Mouse (Mus musculus): ENCODE measurements around the gene Inha.
A peak's percentile ranks its signal among the peaks of the same experiment; 100 is the strongest.

The Inha gene

DNA sequence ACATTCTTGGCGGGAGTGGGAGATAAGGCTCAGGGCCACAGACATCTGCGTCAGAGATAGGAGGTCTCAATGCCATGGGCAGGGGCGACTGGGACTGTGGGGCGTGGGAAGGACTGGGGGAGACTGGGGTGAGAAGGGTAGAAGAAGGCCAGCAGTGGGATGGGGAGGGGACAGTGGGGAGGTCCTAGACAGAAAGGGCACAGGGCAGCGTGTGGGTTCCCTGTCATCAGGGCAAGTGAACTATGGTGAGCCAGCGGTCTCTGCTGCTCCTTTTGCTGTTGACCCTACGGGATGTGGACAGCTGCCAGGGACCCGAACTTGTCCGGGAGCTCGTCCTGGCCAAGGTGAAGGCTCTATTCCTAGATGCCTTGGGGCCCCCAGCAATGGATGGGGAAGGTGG lies at the start of gene Inha:
Inha (plus strand) TSS at position 72 of the 400 bp plus-strand sequence.
- no peak for DNase-seq (ENCODE audit: low read depth in 2 of 2, low spot score in 2 of 2)

DNA sequence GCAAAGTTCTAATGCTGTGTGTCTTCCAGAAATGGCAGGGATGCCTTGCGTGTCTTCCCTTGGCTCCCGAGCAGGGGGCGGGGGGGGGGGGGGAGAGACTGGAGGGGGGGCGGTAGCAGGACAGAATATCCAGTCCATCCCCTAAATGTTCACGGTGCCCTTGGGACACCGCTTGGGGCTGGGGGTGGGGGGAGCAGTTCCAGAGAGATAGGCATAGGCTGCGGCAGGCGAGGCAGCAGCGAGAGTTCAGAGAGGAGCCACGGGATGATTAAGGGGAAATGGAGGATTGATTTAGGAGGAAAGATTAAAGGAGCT lies 49.2 kb upstream of the Inha start:
- no peak for DNase-seq (ENCODE audit: low read depth in 2 of 2, low spot score in 2 of 2)

DNA sequence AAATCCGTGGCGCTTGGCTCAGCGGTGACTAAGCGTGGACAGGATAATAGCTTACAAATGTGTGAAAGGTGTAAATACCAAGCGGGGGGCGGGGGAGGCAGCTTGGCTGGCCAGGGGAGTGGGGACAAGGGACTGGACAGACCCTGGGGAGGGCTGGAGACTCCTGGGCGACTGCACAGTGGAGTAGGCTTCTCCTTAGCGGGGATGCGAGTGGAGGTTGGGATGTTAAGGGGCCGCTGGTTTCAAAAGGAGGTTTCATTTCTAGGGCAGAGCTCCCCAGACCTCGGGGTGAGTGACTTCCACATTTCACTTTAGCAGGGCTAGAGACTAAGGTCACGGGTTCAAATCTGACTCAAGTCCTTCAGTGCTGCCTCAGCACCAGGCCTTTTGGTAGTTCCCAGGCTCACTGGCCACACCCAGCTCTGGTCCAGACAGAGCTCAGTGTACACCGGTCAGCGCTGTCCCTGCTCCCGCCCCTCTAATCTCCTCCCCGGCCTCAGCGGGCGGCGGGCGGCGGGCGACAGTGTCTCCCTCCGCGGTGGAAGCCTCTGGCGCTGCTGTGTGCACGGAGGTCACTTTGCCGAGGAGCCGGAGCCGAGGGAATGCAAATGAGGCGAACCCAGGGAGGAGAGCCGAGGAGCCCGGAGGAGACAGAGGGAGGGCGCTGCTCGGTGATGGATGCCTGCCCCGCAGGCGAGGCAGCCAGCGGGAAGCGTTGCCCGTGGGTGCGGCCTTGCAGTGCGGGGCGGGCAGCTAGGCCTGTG lies 48.7 kb upstream of the Inha start:
- DNase-seq (ENCODE audit: low read depth in 2 of 2, low spot score in 2 of 2): no peak

DNA sequence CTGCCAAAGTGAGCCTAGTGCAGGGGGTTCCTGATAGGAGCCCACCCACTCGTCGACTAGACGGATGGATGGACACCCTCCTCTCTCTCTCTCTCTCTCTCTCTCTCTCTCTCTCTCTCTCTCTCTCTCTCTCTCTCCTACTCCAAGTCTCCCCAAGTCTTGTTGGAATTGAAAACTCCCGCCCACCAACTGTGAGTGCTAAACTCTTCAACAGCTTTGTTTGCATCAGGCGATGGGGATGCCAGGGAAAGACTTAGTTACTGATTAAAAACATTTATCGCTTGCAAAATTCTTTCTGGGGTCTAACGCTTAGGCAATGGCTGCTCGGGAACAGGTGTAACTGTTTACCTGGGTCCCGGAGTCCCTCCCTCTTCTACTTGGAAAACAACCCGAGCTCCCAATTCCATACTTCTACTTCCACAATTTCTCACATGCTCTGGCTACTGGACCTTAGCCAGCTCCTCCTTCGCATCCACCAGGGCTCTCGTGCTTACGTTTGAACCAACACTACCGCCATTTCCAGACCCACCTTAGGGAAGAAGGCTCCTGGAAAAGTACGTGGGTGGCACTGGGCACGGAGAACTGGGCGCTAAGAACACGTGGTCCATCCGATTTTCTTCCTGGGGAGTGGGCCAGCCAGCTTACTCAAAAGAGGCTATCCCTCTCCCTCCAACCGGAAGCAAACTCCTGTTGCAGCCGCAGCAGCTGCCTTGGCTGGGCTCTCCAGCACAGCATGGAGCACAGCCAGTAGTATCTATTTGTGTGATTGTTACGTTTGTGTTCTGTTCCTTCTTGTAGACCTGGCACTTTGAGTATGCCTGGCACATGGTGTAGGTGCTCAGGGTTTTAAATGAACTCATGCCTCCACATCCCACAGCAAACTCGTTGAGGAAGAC lies 47.8 kb upstream of the Inha start:
- no peak for DNase-seq (ENCODE audit: low read depth in 2 of 2, low spot score in 2 of 2)

DNA sequence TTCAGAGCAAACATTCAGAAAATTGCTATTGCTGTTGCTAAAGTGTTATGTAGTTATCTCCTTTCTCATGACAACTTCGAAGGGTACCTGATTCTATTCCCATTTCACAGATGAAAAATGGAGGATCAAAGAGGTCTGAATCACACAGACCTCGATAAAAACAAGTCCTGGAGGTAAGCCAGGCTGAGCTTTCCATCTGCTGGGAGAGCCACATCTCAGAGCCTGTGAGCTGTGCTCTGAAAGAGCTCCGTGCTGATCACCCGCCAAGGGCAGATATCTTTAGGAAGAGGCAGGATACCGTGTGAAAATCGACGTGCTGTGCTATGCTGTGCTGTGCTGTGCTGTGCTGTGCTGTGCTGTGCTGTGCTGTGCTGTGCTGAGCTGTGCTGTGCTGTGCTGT lies 46.6 kb upstream of the Inha start:
- DNase-seq (ENCODE audit: low read depth in 2 of 2, low spot score in 2 of 2): no peak

DNA sequence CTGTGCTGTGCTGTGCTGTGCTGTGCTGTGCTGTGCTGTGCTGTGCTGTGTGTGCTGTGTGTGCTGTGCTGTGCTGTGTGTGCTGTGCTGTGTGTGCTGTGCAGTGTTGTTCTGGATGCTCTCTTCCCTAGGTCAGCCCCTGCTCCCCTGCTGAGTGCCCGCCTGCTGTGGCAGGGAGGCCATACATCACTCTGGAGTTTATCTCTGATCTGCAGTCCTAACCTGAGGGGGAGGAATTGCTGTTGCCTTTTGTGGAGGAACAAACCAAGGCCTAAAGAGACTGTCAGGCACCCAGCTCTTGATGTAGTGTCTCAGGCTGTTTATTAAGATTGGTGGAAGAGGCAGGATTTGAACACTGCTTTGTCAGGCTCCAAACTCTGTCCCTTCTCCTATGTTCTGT lies 44.2 kb upstream of the Inha start:
- DNase-seq (ENCODE audit: low read depth in 2 of 2, low spot score in 2 of 2): no peak

DNA sequence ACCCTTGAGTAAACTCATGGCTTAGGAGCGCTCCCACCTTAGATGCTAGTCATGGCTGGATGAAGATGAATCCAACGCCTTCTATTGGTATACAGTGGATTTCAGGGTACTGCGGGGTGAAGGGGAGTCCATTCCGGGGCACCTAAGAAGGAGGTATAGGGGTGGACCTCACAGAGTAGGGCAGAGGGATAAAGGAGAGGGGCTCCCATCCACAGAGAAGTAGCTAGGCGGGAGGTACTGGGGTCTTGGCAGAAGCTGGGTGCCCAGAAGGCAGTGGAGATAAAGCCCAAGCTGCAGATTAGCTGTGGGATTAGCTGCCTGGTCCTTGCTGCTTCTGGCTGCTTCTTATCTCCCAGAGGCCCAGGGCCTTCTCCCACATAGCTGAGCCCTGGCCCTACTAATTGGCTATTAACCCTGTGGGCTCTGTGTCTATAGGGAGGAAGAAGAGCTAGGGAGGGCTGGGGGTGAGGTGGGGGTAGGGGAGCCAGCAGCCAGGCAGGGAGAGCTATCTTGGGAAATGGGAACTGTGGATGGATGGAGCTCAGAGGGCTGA lies 43.1 kb upstream of the Inha start:
- DNase-seq (ENCODE audit: low read depth in 2 of 2, low spot score in 2 of 2): no peak

DNA sequence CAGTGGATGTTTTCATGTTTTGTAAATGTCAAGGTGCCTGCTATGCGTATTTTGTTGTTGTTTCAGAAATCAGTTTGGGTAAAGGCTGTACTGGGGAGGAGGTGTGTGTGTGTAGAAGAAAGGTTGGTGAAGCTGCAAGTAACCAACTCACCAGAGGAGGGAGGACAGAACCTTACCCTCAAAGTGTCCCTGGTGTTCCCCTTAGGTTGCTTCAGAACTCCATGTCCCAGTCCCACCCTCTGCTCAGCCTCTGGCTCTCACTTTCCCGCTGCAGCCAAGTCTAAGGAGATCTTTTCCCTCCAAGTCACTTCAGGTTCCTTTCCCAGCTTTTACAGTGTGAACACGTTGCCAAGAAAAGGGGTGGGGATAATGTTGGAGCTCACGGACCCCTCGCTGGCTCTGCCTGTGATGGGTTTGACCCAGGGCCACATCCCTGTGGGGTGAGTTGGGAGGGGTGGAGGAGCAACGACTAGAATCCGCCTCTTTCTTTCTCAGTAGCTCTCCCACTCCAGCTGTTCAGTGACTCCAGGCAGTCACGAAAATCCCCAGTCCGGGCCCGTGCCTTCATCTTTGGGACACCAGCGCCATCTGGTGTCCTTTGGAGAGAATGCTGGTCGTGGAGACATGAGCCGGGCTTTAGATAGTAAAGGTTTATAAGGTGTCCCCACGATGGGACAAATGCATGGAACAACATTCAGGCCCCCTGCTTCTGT lies 39.5 kb upstream of the Inha start:
- peak; percentile 58 to 62 for DNase-seq (ENCODE audit: low read depth in 2 of 2, low spot score in 2 of 2)

DNA sequence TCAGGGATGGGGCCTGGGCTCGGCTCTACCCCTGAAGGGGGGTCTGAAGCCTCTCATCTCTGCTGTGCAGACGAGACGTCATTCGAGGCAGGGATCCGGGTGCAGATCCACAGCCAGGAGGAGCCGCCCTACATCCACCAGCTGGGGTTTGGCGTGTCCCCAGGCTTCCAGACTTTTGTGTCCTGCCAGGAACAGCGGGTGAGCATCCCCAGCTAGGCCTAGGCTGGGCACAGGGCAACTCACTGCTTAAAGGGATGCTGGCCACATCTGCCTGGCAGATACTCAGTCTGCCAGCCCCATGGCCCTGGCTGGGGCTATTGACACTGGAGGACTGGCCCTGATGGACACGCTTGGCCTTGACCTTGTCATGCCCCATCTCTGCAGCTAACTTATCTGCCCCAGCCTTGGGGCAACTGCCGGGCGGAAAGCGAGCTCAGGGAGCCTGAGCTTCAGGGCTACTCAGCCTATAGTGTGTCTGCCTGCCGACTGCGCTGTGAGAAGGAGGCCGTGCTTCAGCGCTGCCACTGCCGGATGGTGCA lies 37.5 kb upstream of the Inha start:
- no peak for DNase-seq (ENCODE audit: low read depth in 2 of 2, low spot score in 2 of 2)

DNA sequence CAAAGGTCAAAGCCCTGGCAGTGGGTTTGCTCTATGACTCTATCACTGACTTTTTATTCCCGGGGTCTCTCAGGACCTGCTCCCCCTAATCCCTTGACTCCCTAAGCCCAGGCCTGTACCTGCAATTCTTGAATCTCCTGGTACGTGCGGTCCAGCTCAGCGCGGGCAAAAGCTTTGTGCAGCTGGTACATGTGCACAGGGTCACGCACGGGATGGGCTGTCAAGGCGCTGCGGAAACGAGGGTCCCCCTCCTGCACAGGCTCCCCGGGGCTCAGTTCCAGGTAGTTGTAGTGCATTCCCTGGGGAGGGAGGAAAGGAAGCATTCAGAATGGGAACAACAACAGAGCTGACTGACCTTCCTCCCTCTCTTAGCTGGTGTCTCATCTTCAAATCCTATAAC lies 30.4 kb upstream of the Inha start:
- DNase-seq (ENCODE audit: low read depth in 2 of 2, low spot score in 2 of 2): no peak

DNA sequence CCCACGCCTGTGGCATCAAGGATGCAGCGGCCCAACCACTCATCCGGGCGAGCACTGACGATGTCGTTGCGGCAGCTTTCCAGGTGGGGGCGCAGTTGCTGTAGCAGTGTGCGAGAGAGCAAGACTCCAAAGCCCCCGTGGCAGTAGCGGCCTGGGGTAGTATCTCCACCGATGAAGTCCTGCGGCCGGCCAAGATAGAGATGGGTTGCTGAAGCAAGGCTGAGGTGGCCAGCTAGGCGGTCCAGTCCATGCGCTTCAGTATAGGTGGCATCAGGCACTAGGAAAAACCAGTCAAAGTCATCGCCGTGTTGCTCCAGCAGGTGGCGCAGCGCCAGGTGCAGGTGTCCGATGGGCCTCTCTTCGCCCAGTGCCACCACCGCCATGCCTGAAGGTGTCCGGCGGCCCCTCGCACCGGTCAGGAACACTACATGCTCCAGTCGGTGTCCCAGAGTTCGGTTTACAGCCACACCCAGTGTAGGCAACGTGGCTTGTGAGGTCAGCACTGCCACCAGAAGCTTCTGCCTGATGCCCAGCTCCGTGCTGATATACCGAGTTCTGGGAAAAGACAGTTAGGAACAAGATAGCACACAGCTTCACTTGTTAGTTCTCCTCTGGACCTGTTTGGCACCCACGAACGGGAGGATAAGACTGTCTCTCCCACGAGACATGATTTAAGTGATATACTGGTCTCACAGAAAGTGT lies 29.5 kb upstream of the Inha start:
- peak; percentile 75 to 80 for DNase-seq (ENCODE audit: low read depth in 2 of 2, low spot score in 2 of 2)

DNA sequence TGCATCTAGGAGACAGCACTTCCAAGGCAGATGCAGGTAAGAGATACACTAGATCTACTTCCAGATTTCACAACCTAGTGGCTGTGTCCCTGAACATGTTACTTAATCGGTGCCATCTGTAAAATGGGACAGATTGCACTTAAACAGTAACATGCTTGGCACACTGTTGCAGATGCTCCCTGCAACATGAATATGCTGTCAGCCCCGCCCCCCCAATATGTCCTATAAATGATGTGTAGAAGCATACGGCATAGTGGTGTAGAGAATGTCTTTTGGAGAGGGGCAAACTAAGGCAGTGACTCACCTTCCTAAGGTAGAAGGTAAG lies 28.9 kb upstream of the Inha start:
- DNase-seq (ENCODE audit: low read depth in 2 of 2, low spot score in 2 of 2): no peak

DNA sequence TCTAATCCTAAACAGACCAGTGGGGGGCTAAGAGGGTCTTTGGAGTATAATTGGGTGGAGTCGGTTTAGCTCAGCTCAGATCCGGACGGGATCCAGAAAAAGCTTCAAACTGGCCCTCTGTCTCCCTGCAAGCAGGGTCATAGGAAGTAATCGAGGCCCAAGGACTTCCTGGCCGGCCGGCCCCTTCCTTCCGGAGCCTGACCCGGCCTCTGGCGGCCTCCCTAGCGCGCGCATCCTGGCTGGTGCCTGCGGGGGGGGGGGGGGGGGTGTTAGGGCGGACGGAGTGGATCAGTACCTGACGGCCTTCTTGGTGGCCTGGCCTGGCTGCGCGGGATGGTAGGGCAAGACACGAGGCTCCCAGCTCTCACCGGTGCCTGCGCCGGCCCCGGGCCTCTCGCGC lies 28.4 kb upstream of the Inha start:
- DNase-seq (ENCODE audit: low read depth in 2 of 2, low spot score in 2 of 2): no peak

DNA sequence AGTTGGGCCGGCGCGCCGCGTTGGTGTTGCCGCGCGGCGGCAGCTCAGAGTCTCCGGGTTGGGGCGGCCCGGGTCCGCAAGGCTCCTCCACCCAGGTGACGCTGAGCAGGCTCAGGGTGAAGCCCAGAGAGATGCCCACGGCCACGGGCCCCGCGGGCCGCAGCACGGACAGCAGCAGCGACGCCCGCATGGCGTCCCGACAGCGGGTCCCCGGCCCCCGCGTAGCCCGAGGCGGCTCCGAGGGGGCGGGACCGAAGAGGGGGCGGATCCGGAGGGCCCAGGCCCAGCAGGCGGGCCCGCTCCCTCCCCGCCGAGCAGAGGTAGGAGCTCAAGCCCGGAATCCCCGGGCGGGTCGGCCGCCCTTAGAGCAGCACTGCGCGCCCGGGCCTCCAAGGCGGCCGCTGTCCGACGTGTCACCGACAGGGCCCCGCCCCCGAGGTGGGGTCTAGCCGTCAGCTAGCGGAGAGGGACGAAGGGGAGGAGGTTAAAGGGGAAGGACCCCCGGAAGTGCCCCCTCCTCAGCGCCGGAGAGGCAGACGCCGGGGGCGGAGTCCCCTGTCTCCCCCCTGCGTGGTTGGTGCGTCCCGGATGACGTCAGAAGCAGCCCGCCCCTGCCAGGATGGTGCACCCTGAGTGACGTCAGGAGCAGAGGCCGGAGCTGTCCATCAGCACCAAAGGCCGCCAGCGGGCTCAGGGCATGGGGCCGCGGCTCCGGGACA lies 27.8 kb upstream of the Inha start, which contains the start of the genes Chpf and Tmem198:
Chpf (minus strand) TSS at position 392 of the 719 bp plus-strand sequence.
Tmem198 (plus strand) TSS at position 617 of the 719 bp plus-strand sequence.
- peak; percentile 93 to 95 for DNase-seq (ENCODE audit: low read depth in 2 of 2, low spot score in 2 of 2)

DNA sequence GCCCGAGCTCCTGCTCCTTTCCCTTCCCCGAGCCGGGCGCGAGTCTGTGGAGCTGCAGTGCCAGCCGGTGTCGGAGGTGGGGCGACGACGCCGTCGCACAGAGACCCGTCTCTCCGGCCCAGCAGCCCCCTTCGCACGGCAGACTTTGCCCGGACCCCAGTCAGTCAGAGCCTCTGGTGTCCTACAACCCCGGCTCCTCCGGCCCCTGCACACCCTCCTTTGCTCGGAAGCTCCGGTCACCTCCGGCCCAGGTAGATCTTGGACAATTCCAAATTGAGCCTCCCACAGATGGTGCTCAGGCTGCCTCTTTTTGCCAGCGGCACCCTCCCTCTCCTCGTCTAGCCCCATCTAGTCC lies 27.3 kb upstream of the Inha start:
- DNase-seq (ENCODE audit: low read depth in 2 of 2, low spot score in 2 of 2): no peak

DNA sequence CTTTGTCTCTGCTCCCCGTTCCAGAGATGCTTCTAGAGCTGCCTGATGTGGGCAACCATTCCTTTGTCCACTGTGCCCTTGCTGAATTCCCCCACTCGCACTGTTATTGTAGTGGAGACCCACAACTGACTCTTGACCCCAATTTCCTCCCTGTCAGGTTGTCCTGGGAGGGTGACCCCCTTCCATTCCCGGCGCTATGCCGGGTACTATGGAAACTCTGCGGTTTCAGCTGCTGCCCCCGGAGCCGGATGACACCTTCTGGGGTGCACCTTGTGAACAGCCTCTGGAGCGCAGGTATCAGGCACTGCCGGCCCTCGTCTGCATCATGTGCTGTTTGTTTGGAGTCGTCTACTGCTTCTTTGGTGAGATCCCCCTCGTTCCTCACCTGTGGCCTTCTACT lies 26.8 kb upstream of the Inha start:
- DNase-seq (ENCODE audit: low read depth in 2 of 2, low spot score in 2 of 2): no peak

DNA sequence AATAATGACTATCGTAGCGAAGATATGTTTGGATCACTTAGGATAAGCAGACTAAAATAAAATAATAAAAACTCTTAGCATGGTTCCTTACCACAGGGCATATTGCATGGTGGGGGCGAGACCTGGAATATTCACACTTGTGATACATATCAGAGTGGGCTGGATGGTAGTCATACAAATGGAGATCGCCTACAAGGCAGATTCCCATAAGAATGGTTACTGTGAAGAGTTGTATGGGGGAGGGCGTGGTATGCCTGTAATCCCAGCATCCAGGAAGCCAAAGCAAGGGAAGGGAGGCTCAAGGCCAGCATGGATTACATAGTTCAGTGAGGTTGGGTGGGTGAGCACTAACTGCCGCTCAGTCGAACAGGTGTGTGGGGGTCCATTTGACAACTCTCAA lies 26.1 kb upstream of the Inha start:
- DNase-seq (ENCODE audit: low read depth in 2 of 2, low spot score in 2 of 2): no peak

DNA sequence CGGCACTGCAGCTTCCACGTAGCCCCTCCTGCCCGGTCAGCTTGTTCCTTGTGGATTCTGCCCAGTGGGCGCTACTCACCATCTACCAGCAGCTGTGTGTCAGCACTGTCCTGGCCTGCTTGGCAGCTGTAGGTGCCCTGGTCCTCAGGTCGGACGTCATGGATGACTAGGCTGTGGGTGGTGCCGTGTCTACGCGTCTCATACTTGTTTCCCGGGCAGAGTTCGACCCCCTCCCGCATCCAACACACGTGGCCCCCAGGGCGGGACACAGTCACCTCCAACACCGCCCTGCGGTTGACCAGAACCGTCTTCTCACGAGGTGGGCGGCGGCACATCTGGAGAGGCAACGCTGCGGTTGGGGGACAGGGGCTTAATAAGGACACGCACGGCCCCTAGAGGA lies 20.3 kb upstream of the Inha start:
- peak in 1 of 2 experiments; percentile 1 for DNase-seq (ENCODE audit: low read depth in 2 of 2, low spot score in 2 of 2)

DNA sequence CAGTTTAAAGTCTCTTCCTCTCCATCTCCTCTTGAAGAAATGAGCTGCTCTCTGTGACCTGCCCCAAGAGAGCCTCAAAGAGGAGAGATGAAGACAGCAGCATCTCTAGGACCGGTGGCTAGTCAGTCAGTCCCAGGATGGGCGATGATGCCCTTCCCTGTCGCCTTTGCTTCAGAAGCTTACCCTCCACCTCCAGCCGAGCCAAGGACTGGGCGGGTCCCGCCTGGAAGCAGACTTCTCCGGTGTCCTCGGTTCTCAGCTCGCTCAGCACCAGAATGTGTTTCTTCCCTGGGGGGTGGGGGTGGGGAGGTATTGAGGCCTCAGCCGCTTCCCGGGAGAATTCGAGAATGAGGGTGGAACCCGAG lies 19.9 kb upstream of the Inha start:
- DNase-seq (ENCODE audit: low read depth in 2 of 2, low spot score in 2 of 2): no peak

Data from CD8-positive naive resting alpha-beta T cell, adult 2 months (primary cell).